Mouse (Mus musculus) adrenal gland, postnatal 14 days (tissue): ENCODE data around the gene Faf1. TPM values are rescaled to one million over a fixed set of nuclear protein-coding genes. Genes with fewer than 3 reads are reported as not detected.

ENCODE experiments used
- DNase-seq: peaks from one replicate; pipeline ENCODE4 v3.0.0; 2021; ENCODE audit warnings: mixed read lengths
- total RNA-seq: library from RNA; stranded (reverse); gene quantifications from 2 replicates; pipeline ENCODE4 v1.2.3, GENCODE M21; 2021

The Faf1 gene
- total RNA-seq, 1 experiment from 2014 or later: 26.9 TPM

DNA sequence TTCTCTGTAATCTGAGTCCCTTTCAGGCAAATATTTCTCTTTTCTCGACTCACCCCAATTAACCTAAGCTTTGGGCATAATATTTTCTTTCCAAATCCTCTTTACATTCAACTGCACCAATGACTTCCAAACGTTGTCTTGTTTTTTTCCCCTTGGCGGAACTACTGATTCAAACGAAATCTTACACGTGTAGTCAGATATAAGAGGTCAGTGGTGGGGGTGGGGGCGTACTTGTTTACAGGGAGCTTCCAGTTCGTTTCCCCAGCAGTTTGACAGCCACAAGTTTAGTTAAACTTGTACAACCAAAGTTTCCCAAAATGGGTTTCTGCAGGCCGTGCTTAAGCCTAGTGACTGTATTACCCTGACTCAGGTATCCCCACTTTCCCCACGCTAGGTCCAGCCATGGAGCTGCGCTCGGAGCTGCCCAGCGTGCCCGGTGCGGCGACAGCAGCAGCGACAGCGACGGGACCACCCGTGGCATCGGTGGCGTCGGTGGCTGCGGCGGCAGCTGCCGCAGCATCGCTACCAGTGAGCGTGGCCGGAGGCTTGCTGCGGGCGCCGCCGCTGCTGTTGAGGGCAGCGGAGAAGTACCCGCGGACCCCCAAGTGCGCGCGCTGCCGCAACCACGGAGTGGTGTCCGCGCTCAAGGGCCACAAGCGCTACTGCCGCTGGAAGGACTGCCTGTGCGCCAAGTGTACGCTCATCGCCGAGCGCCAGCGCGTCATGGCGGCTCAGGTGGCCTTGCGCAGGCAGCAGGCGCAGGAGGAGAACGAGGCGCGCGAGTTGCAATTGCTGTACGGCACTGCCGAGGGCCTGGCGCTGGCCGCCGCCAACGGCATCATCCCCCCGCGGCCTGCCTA lies 303.3 kb downstream of the Faf1 start:
- no peak for DNase-seq

DNA sequence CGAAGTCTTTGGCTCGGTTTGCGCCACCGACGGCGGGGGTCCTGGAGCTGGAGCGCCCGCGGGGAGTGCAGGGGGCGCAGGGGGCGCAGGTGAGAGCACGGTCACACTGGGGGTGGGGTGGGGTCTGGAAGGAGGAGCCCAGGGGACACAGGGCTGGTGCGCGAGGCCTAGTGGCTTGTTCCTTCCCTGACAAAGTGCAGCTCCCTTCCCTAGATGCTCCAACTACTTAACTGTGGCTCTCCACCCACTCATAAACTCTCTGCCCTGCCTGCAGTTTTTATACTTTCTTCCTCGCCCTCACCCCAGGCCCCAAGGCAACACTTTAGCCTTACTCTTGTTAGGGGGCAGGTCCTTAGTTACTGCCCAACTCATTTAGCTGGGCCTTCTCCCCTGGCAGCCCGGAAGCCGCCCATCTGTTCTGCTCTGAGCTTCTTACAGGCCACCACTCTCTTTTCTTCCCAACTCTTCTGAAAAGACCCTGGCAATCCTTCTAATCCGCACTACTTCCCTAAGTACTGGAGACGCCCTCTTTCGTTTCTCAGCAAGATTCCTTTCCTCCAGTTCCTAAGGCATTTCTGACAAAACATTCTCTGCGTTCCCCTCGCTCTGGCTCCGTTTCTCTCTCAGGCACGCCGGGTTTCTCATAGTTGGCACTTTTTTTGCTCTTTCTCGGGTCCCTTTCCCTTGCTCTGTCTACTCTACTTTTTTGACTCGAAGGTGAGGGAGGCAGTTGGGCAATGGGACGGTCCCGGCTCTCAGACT lies 304.1 kb downstream of the Faf1 start:
- DNase-seq: no peak

DNA sequence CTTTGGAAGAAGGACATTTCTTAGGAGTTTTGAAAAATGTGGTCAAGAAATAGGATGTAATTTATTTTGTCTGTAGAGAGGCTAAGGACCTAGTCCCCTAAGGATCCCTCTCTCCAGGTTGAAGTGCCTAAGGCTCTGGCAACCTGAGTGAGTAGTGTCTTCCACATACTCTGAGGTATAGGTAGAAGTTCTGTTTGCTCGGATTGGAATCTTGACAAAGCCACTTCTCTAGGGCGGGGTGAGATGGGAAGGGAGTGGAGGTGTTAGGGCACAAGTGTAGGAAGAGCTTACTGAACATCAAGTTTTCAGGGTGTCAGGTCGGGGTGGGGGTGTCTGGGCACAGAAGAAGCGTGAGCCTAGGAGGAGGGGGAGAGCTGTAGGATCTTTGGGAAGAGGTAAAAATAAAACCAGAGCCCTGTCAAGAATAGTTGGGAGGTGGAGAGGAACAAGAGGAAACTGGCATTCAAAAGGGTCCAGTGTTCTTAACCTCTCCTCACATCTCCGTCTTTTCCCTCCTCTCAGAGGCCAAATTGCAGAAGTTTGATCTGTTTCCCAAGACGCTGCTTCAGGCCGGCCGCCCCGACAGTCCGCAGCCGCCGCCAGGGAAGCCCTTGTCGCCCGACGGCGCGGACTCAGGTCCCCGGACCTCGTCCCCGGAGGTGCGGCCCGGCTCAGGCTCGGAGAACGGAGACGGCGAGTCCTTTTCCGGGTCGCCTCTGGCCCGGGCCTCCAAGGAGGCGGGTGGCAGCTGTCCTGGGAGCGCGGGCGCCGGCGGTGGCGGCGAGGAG lies 304.9 kb downstream of the Faf1 start:
- no peak for DNase-seq

DNA sequence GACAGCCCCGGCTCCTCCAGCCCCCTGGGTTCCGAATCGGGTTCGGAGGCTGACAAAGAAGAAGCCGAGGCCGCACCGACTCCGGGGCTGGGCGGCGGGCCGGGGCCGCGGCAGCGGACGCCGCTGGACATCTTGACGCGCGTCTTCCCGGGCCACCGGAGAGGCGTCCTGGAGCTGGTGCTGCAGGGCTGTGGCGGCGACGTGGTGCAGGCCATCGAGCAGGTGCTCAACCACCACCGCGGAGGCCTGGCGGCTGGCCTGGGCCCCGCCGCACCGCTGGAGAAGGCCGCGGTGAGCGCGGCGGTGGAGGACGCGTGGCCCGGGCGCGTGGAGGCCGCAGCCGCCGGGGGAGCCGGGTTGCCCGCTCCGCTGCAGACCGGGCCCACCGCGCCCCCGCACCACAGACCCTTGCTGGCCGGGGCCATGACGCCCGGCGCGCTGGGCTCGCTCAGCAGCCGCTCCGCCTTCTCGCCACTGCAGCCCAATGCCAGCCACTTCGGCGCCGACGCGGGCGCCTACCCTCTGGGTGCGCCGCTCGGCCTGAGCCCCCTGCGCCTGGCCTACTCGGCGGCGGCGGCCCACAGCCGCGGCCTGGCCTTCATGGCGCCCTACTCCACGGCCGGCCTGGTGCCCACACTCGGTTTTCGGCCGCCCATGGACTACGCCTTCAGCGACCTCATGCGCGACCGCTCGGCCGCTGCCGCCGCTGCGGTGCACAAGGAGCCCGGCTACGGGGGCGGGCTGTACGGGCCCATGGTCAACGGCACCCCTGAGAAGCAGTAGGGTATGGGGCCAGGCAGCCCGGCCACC lies 305.7 kb downstream of the Faf1 start:
- no peak for DNase-seq

DNA sequence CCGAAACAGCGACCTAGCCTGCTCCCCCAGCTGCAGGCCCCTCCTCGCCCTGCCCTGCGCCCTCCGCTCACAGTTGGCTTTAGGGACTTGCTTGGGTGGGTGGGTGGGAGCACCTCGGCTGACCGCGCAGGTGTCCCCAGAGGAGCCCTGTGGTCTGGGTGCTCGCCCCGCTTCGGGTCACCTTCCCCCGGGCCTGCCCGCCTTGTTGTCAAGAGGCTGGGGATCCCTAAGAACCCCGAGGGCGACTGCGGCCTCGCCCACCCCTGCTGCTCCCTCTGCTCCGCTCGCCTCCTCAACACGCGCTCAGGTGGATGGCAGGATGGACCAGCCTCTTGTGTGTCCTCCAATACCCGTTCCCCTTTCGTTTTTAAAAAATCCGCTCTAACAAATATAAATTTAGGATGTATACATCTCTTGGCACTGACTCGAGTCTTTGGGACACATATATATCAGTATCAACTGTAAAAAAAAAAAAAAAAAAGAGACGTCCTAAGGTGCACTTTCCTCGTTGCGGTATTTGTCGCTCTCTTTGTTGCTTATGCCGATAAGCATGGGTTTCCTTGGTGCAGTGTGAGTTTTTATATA lies 306.4 kb downstream of the Faf1 start:
- no peak for DNase-seq

DNA sequence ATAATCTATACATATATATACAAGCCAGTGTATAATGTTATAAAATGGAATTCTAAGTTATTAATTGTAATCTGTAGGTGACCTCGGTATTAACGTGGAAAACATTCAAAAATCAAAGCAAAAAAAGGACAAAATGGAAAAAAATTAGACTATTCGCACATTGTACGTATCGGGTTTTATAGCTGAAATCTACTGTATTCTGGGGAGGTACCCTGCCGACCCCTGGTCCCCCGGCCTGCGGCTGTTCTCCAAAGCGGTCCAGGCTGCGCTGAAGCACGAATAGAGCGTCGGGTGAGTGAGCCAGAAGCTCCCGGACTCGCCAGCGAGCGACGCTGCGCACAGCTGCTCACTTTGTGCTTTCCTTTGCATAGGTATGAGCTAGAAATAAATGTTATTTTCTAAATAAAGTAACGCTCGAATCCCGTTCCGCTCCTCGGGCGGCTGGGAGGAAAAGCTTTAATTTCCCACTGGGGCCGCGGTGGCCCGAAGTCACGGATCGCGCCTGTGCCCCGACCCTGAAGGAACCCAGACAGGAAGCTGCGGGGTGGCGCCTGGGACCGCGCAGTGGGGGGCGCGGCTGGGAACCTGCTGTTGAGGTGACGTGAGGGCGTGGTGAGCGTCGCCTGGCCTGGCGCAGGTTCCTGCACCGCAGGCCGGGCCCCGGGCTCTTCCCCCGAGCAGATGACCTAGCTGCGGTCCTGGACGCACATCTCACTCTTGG lies 307.1 kb downstream of the Faf1 start:
- DNase-seq: no peak

DNA sequence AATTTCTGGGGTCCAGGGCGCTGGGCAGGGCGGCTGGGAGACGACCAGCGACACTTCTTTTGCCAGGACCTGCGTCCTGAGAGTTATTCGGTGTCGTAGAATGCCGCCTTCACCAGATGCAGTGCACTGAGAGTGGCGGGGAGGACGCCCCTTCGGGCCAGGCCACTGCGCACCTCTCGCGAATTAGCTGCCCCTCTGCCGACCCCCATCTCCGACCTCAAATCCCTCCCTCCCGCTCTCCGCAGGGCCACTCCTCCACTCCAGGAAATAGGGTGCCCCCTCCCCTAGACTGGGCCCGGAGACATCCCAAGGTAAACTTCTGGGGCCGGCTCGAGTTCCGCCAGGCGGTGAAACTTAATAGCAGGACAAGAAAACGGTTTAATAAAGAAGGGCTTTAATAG lies 307.6 kb downstream of the Faf1 start:
- no peak for DNase-seq

DNA sequence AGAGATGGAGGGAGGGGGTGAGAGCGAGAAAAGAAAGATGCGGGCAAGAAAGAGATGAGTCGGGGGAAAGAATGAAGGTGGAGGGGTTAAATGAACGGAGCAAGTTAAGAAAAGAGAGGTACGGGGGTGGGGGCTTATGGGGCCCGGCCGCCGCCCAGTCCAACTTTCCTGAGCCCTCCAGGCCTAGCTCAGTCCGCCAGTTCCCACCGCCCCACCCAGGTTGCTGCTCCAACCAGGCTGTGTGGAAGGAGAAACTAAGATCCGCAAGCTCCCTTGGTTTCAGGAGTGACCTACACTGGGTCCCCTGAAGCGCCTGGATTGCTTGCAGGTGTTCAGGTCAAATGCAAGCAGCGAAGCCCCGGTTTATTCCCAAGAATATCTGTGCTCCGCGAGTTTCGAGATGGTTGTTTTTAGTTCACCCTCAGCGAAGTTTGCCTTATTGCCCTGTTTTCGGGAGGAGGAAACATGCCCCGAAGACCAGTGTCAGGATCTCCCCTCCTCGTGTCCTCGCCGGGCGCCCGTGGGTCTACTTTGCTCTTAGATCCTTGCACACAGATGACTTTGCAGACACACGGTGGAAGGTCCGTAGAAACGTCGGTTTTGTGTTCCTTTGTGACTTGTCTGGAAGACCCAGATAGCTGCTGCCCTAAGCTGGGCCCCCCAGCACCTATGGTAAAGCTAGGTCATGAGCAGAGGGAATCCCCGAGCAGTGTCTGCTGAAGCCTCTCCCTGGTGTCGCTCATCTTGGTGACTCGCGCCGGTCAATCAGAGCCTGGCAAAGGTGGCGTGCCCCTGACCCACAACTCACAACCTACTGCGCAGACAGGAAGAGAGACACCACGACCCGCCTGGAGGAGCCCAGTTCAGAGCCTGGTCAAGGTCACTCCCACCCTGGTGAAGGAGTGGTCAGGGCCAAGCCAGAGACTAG lies 308.4 kb downstream of the Faf1 start:
- no peak for DNase-seq

DNA sequence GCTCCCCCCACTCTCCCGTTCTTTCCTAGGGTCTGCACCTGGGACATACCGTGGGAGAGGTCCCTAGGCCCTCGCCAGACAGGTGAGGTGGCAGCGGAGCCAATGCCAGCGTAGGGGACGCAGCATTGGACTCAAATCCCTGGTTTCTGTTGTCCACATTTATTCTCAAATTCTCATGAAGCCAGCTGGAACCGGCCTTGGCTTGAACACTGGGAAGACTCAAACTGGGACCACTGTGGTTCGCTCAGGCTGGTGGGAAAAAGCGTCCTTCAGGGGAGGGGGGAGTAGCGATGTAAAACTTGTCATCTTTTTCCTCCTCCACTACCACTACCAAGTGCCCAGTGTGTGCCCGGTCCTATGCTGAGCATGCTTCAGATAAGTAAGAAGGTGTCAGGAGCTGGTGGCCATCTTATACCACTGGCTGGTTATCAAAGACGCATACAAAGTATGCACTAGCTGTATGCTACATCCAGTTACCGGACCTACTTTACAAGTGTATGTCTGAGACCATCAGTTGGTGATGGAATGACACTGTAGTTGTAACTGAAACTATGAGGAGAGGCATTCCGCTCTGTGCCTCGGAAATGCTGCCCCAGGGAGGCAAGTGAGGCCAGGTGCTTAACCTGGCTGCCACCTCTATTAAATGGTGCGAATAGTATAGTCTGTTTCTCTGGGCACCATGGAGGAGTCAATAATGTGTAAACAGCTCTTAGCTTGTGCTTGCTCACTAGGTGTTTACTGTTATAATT lies 309.2 kb downstream of the Faf1 start:
- no peak for DNase-seq

DNA sequence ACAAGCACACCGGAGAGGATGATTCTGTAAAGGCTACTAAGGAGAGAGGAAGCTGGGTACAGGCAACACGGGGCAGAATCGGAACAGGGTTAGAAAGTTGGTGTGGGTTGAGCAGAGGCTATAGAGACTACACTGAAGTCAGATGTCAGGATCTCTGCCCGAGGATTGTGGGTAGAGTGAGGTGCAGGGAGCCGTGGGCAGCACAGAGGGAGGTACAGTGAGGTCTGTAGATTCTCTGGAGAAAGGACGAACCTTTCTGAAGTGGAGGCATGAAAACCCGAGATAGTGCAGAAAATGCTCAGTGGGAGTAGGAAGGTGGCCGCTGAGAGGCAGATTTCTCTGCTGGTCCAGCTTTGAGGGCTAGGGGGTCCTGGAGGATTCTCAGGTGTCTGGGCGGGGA lies 309.9 kb downstream of the Faf1 start:
- DNase-seq: no peak

DNA sequence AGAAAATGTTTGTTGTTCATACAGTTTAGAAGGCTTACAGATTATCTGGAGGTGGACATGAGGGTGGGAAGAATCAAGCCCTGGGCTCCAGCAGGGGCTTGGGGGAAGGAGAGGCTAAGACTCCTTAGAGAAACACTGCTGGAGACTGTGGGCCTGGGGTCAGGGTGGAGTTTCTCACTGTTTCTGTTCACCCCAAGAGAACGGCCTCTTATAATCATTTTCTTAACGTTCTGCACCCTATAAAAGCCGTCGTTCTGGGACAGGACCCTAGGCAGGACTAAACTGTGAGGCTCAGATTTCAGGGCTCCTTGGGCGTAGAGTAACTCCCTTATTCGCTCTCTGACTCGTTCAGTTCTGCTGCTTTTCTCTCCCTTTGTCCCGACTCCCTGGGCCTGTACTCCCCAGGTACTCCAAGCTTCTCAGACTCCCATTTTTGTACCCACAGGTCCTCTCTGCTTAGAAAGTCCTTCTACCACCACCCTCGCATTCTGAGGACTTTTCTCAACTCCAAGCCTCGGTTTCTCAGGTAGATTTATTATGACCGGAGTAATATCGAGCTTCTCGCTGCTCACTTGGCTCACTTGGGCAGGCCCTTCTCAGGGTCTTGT lies 310.5 kb downstream of the Faf1 start:
- no peak for DNase-seq

DNA sequence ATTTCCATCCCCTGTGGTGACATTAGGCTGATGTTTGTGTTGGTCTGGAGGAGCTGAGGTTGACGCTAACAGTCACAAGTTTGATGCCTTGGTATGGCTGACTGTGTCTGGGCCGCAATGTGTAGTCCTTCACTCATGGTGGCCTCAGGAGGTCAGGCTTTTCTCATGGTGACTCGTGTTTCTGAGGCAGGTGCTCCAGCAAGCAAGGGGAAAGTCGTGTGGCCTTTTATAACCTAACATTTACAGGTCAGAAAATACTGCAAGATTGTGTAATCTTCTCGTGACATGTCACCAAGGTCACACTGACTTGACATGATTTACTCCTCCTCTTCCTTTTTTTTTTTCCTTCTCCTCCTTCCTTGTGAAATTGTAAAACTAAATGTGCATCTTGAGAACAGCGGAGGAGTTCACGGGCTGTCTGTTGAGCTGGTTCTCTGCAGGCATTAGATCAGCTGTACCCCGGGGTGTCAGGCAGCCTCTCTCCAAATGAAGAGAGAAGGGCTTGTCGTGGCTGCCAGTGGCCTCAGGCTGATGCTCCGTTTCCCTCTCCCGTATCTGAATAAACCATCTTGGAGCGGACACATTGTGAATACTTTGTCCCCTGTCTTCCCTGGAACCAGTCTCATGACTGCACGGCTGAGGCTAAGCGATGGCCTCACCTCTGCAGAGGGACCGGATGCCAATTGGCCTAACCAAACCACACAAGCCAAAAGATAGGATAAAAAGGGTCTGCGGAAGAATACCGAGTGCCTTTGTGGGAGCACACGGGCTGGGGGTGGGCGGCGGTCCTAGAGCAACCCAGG lies 311.4 kb downstream of the Faf1 start:
- DNase-seq: no peak

DNA sequence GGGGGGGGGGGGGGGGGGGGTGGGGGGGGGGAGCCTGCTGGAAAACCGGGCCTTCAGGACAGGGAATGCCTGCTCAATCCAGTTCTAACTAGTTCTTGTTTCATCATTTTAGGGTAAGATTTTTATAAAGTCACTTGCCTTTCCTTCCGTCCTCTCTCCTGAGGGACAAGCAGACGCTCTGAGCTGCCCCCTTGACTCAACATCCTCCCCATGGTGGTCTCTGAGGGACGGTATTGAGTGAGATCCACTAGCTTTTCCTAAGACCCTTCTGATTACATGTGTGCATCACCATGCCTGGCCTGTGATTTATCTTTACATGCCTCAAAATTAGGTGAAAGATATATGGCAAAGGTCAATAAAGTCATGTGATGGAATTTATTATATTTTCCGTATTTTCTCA lies 312.0 kb downstream of the Faf1 start:
- DNase-seq: no peak

DNA sequence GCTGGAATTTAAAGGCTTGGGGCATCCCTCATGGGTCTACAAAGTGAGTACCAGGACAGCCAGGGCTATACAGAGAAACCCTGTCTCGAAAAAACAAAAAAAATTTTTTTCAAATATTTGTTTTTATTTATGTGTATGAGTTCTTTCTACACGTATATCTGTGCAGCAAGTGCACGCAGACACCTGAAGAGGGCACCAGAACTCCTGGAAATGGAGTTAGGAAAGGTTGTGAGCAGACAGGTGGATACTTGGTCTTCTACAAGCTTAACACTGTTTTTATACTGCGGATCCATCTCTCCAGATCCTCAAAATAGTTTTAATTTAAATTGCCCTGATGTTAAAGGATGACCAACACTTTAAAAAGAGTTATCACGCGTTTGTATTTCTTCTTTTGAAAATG lies 312.8 kb downstream of the Faf1 start:
- DNase-seq: no peak

DNA sequence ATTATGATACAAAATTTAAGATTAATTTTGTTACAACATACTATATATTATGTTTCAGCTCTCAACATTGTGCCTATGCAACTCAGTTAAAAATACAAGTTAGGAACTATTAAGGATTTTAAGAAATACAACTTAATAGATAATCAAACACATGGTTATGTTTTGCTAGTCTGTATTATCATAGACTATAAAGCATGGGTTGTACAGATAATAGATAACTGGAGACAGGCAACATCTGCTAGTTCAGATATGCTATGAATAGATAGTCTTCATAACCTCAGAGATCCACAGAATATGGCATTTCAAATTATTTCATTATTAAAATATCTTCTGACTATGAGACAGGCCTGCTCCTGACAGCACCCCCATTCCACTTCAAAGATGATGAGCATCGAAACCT lies 329.7 kb downstream of the Faf1 start:
- no peak for DNase-seq
